12 mouse cellular contexts compared by ENCODE assay signal in the genomic region with DNA sequence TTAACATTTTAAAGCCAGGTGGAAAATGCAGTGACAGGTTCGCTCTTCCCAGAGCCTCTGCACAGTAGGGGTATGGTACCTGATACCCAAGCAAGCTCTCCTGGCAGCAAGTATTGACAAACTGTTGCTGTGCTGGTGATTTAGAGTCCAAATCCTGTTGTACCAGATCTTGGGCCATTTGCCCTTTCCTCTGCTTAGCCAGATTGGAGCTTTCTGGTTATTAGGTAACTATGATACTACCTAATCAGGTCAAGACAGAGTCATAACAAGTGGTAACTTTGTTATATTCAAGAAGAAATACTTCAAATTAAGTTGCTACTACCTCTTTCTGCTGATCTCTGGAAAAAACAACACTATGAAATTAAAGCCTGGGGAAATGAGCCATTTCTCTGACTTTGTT. TPM values are rescaled to one million over a fixed set of nuclear protein-coding genes. Genes with fewer than 3 reads are reported as not detected.
A peak's percentile ranks its signal among the peaks of the same experiment; 100 is the strongest.
DNase-seq lines count a peak whose midpoint lies in the region; ATAC-seq and TF ChIP-seq lines count a peak whose summit lies in the region.
"Had no signal": no experiment of that assay in that cellular context is flagged by ENCODE, and none has a peak within 500 bp of the region (broad histone marks: within the 10 kb centered on the region; RNA-seq: fewer than 3 reads in every experiment).

No protein-coding gene starts in this region.

- WGBS in embryonic facial prominence, embryonic 13.5 days = 89% methylated on average over 1 of the region's 1 CpGs
- 90% methylated on average over 1 of the region's 1 CpGs for WGBS in hindbrain, postnatal 0 days
- WGBS in midbrain, embryonic 16.5 days = 85% methylated on average over 1 of the region's 1 CpGs

- TF ChIP-seq CTCF in hindbrain, postnatal 0 days (IDR thresholded peaks at IDR 0.05; ENCODE audit: low read depth) = no peak

- H3K36me3 ChIP-seq in embryonic facial prominence, embryonic 13.5 days = peaks cover 30% of the 10 kb centered on the region
- peaks cover 17% of the 10 kb centered on the region for H3K36me3 ChIP-seq in hindbrain, postnatal 0 days (ENCODE audit: insufficient read depth, low read length)
- peaks cover 7% of the 10 kb centered on the region; the same call in 1 of the 2 replicates for H3K36me3 ChIP-seq in midbrain, embryonic 16.5 days (ENCODE audit: control insufficient read depth, insufficient read depth, low read length)

- 0 out of 2 replicates have a peak overlapping the region, but pooled peaks have one; percentile 95 for H3K4me2 ChIP-seq in embryonic facial prominence, embryonic 13.5 days
- H3K4me2 ChIP-seq in hindbrain, postnatal 0 days (ENCODE audit: low read depth, low read length) = peak overlapping the region; percentile 84
- H3K4me2 ChIP-seq in midbrain, embryonic 16.5 days (ENCODE audit: low read length) = 0 out of 2 replicates have a peak overlapping the region, but pooled peaks have one; percentile 26

- no peaks in the 10 kb centered on the region for H3K27me3 ChIP-seq in embryonic facial prominence, embryonic 13.5 days
- no peaks in the 10 kb centered on the region for H3K27me3 ChIP-seq in hindbrain, postnatal 0 days (ENCODE audit: insufficient read depth, low read length)
- H3K27me3 ChIP-seq in midbrain, embryonic 16.5 days (ENCODE audit: control insufficient read depth, insufficient read depth, low read depth, low read length) = no peaks in the 10 kb centered on the region

- no peak overlapping the region for H3K27ac ChIP-seq in embryonic facial prominence, embryonic 13.5 days
- H3K27ac ChIP-seq in hindbrain, postnatal 0 days = no peak overlapping the region
- H3K27ac ChIP-seq in midbrain, embryonic 16.5 days (ENCODE audit: low read length) = no peak overlapping the region

- no peak for ATAC-seq in embryonic facial prominence, embryonic 13.5 days (ENCODE audit: insufficient number of reproducible peaks, insufficient read depth, low FRiP score, low TSS enrichment, low read depth)
- no peak for ATAC-seq in hindbrain, postnatal 0 days
- ATAC-seq in midbrain, embryonic 16.5 days = no peak
- no peak for ATAC-seq in inflammation-experienced regulatory T-cells, adult 6 months

- H3K4me1 ChIP-seq in embryonic facial prominence, embryonic 13.5 days = peaks cover 19% of the 10 kb centered on the region
- peaks cover 10% of the 10 kb centered on the region for H3K4me1 ChIP-seq in hindbrain, postnatal 0 days (ENCODE audit: insufficient read depth, low read length)
- H3K4me1 ChIP-seq in midbrain, embryonic 16.5 days (ENCODE audit: control insufficient read depth, insufficient read depth, low read length) = peaks cover 21% of the 10 kb centered on the region

- 0 out of 2 replicates have a peak overlapping the region, but pooled peaks have one; percentile 82 for H3K4me3 ChIP-seq in embryonic facial prominence, embryonic 13.5 days
- H3K4me3 ChIP-seq in hindbrain, postnatal 0 days (ENCODE audit: low read length) = no peak overlapping the region
- no peak overlapping the region for H3K4me3 ChIP-seq in midbrain, embryonic 16.5 days (ENCODE audit: low read depth, low read length)

- no peaks in the 10 kb centered on the region for H3K9me3 ChIP-seq in embryonic facial prominence, embryonic 13.5 days
- no peaks in the 10 kb centered on the region for H3K9me3 ChIP-seq in hindbrain, postnatal 0 days (ENCODE audit: low read length)
- H3K9me3 ChIP-seq in midbrain, embryonic 16.5 days (replicated peaks; ENCODE audit: control insufficient read depth, low read length, poor library complexity, severe bottlenecking) = no peaks in the 10 kb centered on the region

- no peak overlapping the region for H3K9ac ChIP-seq in embryonic facial prominence, embryonic 13.5 days
- no peak overlapping the region for H3K9ac ChIP-seq in hindbrain, postnatal 0 days (replicated peaks; ENCODE audit: low read length)
- H3K9ac ChIP-seq in midbrain, embryonic 16.5 days (ENCODE audit: low read depth, low read length) = no peak overlapping the region

- peak; percentile 16 for DNase-seq in kidney, adult 9 months
- no peak for DNase-seq in kidney, postnatal 36 days
- no peak for DNase-seq in hindbrain, postnatal 0 days (ENCODE audit: low spot score)
- no peak for DNase-seq in thymus, postnatal 0 days (ENCODE audit: low spot score)
- DNase-seq: adrenal gland, postnatal 10 days; cerebellum, postnatal 14 days; kidney, adult 8-10 months had no signal

RNA-seq across cellular contexts. Expression of a gene that starts 1.6 kb away (rescaled TPM):
- 32.7 and 32.8 TPM in 2 replicates for polyA plus RNA-seq in embryonic facial prominence, embryonic 13.5 days (2015; fragmentation: Nextera tagmentation; extraction: Ambion mirVana)
- total RNA-seq in hindbrain, postnatal 0 days (2014; rRNA removed) = 9.7 and 16.1 TPM in 2 replicates
- polyA plus RNA-seq in hindbrain, postnatal 0 days (2015; fragmentation: Nextera tagmentation; extraction: Ambion mirVana) = 23.9 and 25.4 TPM in 2 replicates
- 24.1 and 26.2 TPM in 2 replicates for polyA plus RNA-seq in midbrain, embryonic 16.5 days (2015; fragmentation: Nextera tagmentation; extraction: Ambion mirVana)
- polyA plus RNA-seq in inflammation-experienced regulatory T-cells, adult 6 months (2017; shearing (Covaris generic)) = 10 to 100 TPM; 15.3 to 22.6 (median 20.1) TPM
- polyA plus RNA-seq in thymus, postnatal 0 days (2015; fragmentation: Nextera tagmentation; extraction: Ambion mirVana) = 37.5 and 39.0 TPM in 2 replicates

RNA-seq across cellular contexts. Expression of a gene that starts 1.6 kb away (rescaled TPM):
- 6.6 and 7.7 TPM in 2 replicates for polyA plus RNA-seq in embryonic facial prominence, embryonic 13.5 days (2015; fragmentation: Nextera tagmentation; extraction: Ambion mirVana)
- 0.36 and 1.3 TPM in 2 replicates for total RNA-seq in hindbrain, postnatal 0 days (2014; rRNA removed)
- 11.1 and 11.8 TPM in 2 replicates for polyA plus RNA-seq in hindbrain, postnatal 0 days (2015; fragmentation: Nextera tagmentation; extraction: Ambion mirVana)
- 8.8 and 9.2 TPM in 2 replicates for polyA plus RNA-seq in midbrain, embryonic 16.5 days (2015; fragmentation: Nextera tagmentation; extraction: Ambion mirVana)
- polyA plus RNA-seq in inflammation-experienced regulatory T-cells, adult 6 months (2017; shearing (Covaris generic)) = under 1 TPM in 2 of 3 experiments, not detected in 1; 0.72 to 0.99 TPM
- polyA plus RNA-seq in thymus, postnatal 0 days (2015; fragmentation: Nextera tagmentation; extraction: Ambion mirVana) = 16.1 and 21.3 TPM in 2 replicates

RNA-seq across cellular contexts. Expression of a gene that starts 16.5 kb away (rescaled TPM):
- polyA plus RNA-seq in embryonic facial prominence, embryonic 13.5 days (2015; fragmentation: Nextera tagmentation; extraction: Ambion mirVana) = 33.5 and 36.0 TPM in 2 replicates
- 35.4 and 38.3 TPM in 2 replicates for total RNA-seq in hindbrain, postnatal 0 days (2014; rRNA removed)
- 12.5 and 15.9 TPM in 2 replicates for polyA plus RNA-seq in hindbrain, postnatal 0 days (2015; fragmentation: Nextera tagmentation; extraction: Ambion mirVana)
- 12.8 and 14.2 TPM in 2 replicates for polyA plus RNA-seq in midbrain, embryonic 16.5 days (2015; fragmentation: Nextera tagmentation; extraction: Ambion mirVana)
- 10 to 100 TPM in 1 of 3 experiments, 1 to 10 TPM in 2; 8.9 to 13.4 (median 9.3) TPM for polyA plus RNA-seq in inflammation-experienced regulatory T-cells, adult 6 months (2017; shearing (Covaris generic))
- polyA plus RNA-seq in thymus, postnatal 0 days (2015; fragmentation: Nextera tagmentation; extraction: Ambion mirVana) = 42.1 and 43.7 TPM in 2 replicates

RNA-seq across cellular contexts. Expression of a gene that starts 33.7 kb away (rescaled TPM):
- polyA plus RNA-seq in embryonic facial prominence, embryonic 13.5 days (2015; fragmentation: Nextera tagmentation; extraction: Ambion mirVana) = 9.6 and 11.3 TPM in 2 replicates
- total RNA-seq in hindbrain, postnatal 0 days (2014; rRNA removed) = 7.4 and 9.8 TPM in 2 replicates
- 8.7 and 8.9 TPM in 2 replicates for polyA plus RNA-seq in hindbrain, postnatal 0 days (2015; fragmentation: Nextera tagmentation; extraction: Ambion mirVana)
- 8.6 and 10.0 TPM in 2 replicates for polyA plus RNA-seq in midbrain, embryonic 16.5 days (2015; fragmentation: Nextera tagmentation; extraction: Ambion mirVana)
- polyA plus RNA-seq in inflammation-experienced regulatory T-cells, adult 6 months (2017; shearing (Covaris generic)) = 10 to 100 TPM; 41.8 to 63.4 (median 58.7) TPM
- polyA plus RNA-seq in thymus, postnatal 0 days (2015; fragmentation: Nextera tagmentation; extraction: Ambion mirVana) = 11.9 and 15.9 TPM in 2 replicates

RNA-seq across cellular contexts. Expression of a gene that starts 34.0 kb away (rescaled TPM):
- polyA plus RNA-seq in embryonic facial prominence, embryonic 13.5 days (2015; fragmentation: Nextera tagmentation; extraction: Ambion mirVana) = not detected in 2 replicates
- total RNA-seq in hindbrain, postnatal 0 days (2014; rRNA removed) = 1.3 TPM in 1 of 2 replicates, not detected in the other
- polyA plus RNA-seq in hindbrain, postnatal 0 days (2015; fragmentation: Nextera tagmentation; extraction: Ambion mirVana) = 1.3 and 3.3 TPM in 2 replicates
- 0.66 TPM in 1 of 2 replicates, not detected in the other for polyA plus RNA-seq in midbrain, embryonic 16.5 days (2015; fragmentation: Nextera tagmentation; extraction: Ambion mirVana)
- polyA plus RNA-seq in inflammation-experienced regulatory T-cells, adult 6 months (2017; shearing (Covaris generic)) = 1 to 10 TPM in 2 of 3 experiments, not detected in 1; 1.8 to 2.0 TPM
- 0.23 and 2.2 TPM in 2 replicates for polyA plus RNA-seq in thymus, postnatal 0 days (2015; fragmentation: Nextera tagmentation; extraction: Ambion mirVana)
- total RNA-seq: adrenal gland, postnatal 10 days; left cerebral cortex, postnatal 36 days had no signal
- polyA plus RNA-seq: small intestine, adult 2 months had no signal

Comparison
In these comparisons a context has a peak if more than half of its experiments do, and no peak if none do; other contexts are left out.
1. H3K4me2 ChIP-seq: peak in every context shown above with its lines; median percentile 95 in embryonic facial prominence, embryonic 13.5 days; 84 in hindbrain, postnatal 0 days; 26 in midbrain, embryonic 16.5 days.